Mouse (Mus musculus) left cerebral cortex, adult 9 months (tissue): ENCODE measurements around the gene Stam2.
A peak's percentile ranks its signal among the peaks of the same experiment; 100 is the strongest.

Source experiments
- DNase-seq, 2 experiments: peaks; one replicate each; pipeline ENCODE4 v3.0.0; 2022; ENCODE audit warnings: low spot score in 2 of 2

The Stam2 gene

DNA sequence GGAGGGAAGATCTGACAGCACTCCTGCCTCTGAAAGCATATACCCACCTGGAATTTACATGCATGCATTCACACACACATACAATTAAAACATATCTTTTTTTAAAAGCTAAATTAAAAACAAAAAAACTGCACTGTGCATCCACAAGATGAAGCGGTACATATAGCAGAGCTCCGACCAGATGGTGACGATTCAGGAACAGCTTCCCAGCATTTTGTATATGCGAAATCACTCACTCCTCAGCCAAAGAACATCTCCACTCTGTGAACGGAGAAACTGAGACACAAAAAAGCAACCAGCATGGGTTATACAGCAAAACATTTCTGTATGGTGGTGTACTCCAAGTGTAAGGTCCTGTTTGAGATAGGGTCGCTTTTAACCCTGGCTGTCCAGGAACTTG is 11.2 kb downstream of the Stam2 start:
- DNase-seq = no peak

GRCm38 (mm10) chr2:52720231-52721025 is 21.7 kb downstream of the Stam2 start:
- DNase-seq = no peak

DNA sequence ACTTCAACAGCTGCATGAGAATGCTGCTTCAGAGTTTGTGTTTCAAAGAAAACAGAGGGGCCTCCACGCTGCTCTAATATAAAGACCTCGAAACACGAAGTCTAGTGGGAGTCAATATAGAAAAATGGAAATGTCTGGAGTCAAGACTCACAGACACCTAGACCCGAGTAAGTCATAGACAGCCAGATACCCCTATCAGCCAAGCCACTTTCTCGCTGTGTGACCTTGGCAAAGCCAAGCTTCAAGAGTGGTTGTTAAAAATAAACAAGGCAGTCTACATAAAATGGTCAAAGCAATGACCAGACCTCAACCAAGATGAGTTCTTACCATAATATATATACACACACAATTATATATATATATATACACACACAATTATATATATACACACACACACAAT is 25.0 kb downstream of the Stam2 start:
- no peak for DNase-seq

DNA sequence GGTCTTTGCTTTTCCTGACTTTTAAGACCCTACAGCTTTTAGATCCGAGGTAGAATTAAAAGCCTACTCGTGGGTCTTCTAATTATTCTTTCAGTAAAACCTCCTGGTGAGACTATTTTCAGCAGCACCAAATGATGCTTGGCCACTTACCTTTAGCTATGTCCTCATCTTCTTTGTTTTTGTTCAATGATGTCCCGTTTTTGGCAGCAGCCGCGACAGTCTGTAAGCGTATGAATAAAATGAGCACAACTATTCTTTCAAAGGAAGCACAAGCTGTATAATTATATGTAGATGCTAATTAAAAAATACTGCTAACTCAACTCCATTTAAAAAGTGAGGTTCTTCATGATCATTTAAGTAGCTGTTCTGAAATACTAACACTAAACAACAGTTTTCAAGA is 26.5 kb downstream of the Stam2 start:
- peak in 1 of 2 experiments; percentile 49 for DNase-seq

DNA sequence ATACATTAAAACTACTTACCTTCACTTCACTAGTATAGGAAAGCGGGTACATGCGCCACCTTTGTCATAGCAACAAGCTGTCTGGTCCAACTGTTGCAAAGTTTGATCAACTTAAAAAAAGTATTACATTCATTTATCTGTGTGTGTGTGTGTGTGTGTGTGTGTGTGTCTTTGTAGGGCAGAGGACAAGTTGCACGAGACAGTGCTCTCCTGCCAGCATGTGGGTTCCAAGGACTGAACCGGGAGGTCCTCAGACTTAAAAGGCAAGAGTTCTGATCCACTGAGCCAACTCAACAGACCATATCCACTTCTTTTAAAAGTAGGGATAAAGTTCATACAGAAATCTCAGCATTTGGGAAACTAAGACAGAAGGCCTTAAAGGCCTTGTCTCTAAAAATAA is 28.0 kb downstream of the Stam2 start:
- DNase-seq = no peak

GRCm38 (mm10) chr2:52710804-52711203 is 31.3 kb downstream of the Stam2 start:
- DNase-seq = no peak

GRCm38 (mm10) chr2:52709417-52709816 is 32.7 kb downstream of the Stam2 start:
- DNase-seq = no peak

DNA sequence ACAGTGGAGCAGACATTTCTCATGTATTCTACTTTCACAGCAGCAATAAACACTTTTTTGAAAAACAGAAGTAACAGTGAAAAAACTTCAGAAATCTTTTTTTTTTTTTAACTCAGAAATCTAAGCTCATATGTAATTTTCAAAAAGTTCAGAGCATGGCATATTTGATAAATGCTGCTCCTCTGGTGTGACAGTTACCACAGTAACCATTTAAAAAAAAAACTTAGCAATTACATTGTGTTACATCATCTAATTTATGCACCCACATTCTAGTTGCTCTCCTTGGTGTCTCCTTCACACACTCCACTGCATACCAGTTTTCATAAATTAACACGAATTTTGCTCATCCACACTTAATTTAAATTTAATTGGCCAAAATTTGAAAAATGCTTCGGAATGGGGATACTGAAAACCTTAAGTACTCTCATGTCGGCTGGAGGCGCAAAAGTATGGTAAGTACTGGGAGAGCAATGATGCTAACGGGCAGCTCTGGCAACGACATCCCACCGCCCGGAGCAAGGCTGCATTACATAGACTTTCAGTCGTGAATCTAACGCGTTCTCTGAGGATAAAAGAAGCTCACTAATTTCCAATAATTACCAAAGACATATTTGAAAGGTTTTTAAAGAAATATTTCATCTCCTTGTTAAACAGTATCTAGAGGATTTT is 40.6 kb downstream of the Stam2 start:
- no peak for DNase-seq

GRCm38 (mm10) chr2:52700352-52700751 is 41.7 kb downstream of the Stam2 start:
- DNase-seq = no peak

DNA sequence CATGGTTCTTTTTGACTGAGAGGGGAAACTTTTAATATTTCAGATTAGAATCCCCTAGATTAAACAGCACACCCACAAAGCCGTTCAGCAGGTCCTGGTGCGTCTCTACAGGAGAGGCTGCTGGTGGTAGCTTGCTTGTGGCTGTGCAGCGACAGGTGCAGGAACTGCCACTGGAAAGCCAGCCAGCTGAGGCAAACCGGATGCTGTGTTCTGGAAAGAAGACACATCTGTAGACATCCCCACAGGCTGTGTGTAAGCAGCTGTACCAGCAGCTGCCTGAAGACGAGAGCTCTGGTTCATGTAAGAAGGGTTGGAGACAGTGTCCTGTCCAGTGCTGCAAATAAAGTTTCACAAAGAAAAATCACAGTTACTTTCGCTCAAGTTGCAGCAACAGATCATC is 47.5 kb downstream of the Stam2 start:
- DNase-seq = no peak

- DNase-seq = no peak
Observed at GRCm38 (mm10) chr2:52691745-52692144, 50.3 kb downstream of the Stam2 start.

- DNase-seq = no peak
Observed at GRCm38 (mm10) chr2:52686601-52687000, 55.5 kb downstream of the Stam2 start.

DNA sequence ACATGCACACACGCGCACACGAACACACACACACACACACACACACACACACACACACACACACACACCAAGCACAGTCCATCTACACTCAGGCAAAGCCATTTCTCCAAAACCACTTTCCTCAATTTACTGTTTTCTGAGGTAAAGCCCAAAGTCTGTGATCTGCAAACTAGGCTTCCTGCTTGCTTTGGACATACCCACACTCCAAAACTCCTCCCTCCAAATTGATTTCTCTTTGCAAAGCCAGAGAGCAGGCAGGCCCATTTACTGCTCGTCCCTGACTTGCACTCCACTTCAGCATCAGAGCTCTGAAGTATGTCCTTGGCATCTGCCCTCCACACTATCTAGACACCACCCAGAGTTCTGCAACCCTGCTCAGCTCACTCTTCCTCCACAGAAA is 64.5 kb downstream of the Stam2 start:
- DNase-seq = no peak

- DNase-seq = no peak
Observed at GRCm38 (mm10) chr2:52676913-52677303, 65.2 kb downstream of the Stam2 start.

DNA sequence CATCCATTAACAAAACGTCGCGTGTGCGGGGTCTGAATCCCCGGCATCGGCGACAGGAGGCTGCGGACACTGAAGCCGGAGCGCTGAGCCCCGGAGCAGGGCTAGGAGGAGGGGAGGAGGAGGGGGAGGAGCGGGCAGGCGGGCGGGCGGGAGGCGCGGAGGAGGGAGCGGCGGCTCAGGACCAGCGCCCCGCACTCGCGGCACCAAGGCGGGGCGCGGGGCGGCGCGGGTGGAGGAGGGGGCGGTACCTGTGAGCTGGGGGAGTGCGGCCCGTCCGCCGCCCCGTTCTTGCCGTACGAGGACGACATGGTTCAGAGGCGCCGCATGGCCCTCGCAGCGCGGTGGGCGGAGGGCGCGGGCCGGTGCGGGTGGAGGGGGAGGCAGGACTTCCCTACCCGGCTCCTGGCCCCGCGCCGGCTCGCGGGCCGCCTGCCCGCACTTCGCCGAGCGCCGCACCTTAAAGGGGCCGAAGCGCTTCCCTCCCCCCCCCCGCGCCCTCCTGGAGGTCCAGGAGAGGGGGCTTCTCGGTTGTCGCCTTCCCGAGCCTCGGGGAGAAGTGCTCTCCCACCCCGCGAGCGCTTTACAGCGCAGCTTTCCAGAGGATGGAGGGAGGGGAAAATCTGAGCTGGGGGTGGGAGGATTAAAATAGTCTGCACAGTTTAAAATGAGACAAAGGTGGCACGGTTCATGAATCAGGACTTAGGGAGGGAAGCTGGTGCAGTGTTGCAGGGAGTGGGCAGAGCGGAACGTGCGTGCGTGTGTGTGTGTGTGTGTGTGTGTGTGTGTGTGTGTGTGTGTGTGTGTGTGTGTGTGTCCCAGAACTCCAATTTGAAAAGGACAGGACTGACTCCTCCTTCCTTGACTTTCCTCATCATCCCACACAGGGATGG is 65.8 kb downstream of the Stam2 start, which contains the start of gene Cacnb4:
Gene Cacnb4 (minus strand): TSS at position 809 of the 890 bp plus-strand sequence.
- peak in 1 of 2 experiments; percentile 61 for DNase-seq

DNA sequence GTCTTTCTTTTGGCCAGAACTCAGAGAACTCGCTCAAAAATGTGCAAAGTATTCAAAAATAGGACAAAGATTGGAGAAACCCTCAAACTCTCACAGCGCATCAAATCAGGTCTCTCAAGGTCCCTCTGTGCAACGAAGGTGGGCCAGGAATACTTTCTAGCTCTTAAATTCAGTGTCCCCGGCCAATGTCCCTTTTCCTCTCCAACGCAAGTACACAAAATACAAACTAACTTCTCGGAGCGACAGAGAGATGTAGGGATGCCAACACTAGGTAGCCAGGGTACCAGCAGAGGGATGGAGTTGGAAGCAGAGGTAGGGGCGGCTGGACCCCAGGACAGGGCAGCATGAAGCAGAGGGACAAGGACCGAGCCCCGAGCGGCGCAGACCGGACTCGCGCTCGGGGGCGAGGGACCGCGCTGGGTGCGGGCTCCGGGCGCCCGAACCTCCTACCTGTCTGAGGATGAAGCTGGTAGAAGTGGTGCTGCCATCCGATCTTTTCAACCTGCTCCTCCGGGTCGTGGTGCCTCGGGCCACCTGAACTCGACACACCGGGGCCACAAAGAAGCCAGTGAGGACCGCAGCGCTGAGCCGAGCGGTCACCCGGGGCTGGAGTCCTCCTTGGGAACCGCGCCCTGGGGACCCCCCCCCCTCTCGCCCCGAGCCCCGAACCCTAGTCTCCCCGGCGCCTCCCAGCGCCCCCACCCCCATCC is 66.6 kb downstream of the Stam2 start:
- DNase-seq = no peak

DNA sequence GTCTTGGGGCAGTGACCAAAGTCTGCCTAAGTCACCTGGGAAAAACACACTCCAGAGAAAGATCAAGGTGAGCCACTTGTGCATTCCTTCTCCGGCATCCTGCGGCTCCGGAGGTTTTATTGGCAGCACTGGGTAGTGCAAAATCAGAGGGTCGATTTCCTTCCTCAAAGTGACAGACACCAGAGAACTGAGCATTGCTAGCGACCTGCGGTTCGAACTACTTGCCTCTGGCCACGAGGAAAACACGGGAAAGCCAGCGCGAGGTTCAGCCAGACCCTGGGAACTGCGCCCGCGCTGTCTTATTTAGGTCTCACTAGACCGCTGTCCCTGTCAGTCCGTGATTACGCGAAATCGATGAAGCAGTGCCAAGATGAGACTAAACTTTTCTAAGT is 67.2 kb downstream of the Stam2 start:
- DNase-seq = peak in 1 of 2 experiments; percentile 42

GRCm38 (mm10) chr2:52673172-52673571 is 68.9 kb downstream of the Stam2 start:
- no peak for DNase-seq

DNA sequence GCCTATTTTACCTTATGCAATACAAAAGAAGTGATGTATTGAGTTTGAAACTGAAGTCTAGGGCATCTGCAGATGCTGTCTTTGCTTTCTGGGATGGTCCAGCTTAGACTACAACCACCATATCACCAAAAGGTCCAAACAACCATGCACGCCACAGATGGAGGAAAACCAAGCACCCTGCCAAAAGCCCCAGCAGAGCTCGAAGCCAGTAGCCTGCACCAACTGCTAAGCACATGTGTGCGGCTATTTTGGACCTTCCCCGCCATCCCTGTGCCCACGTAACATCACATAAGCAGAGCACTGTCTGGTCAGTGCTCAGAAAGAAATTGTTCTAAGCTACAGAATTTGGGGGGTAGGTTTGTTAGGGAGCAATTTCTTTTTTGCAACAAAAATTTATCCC is 71.3 kb downstream of the Stam2 start:
- DNase-seq = peak in 1 of 2 experiments; percentile 77

DNA sequence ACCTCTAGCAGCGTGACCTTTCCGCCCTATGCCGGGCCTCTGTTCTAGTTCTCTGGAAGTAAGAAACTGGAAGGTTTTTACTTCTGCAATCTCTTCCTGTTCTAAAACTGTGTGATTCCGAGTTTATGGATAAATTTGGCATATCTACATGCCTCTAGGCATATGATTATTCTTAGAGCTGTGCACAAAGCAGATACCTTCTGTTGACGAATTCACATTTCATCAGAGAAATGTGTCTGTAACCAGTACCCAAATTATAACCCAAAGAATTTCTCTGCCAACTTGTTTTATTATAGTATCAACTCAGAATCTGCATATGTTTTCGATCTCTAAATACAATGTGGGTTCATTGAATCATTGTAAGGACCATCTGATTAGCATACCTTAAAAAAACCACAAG is 73.6 kb downstream of the Stam2 start:
- DNase-seq = no peak

GRCm38 (mm10) chr2:52656722-52657121 is 85.4 kb downstream of the Stam2 start:
- DNase-seq = no peak

GRCm38 (mm10) chr2:52654541-52654940 is 87.5 kb downstream of the Stam2 start:
- no peak for DNase-seq
